Mouse (Mus musculus) CH12F3 (cell line): ENCODE measurements at regions not wholly inside any gene's neighbourhood (a gene's known extent, or its start where the extent isn't known, plus 50 kb on each side); places are given as distances from the start of the nearest gene placed in this dataset.
"Not testable (repeated sequence)": the region's sequence is repeated elsewhere in the genome, so short reads cannot be mapped to it uniquely, and the experiment has no call there.

Experiments used
- in situ Hi-C: fragments of 300-500 bp; cut with MboI; formaldehyde crosslinking; loops from 2 replicates; pipeline ENCODE4 v1.14.3; 2020; ENCODE audit warnings: low sequenced_read_pairs

GRCm38 (mm10) chr12:56064183-56064582 lies 228.1 kb downstream of the Brms1l start:
- in situ Hi-C loops: loop anchor here (25.0 kb wide), 1 partner anchor 473 kb away; the partner anchor contains the start of gene Nkx2-1

- in situ Hi-C loops: loop anchor here (25.0 kb wide), 1 partner anchor 478 kb away; the partner anchor contains the start of gene Nkx2-1
Measured at GRCm38 (mm10) chr12:56058876-56059275, 222.8 kb downstream of the Brms1l start.

- in situ Hi-C loops: loop anchor here (25.0 kb wide), 1 partner anchor 479 kb away; the partner anchor contains the start of gene Nkx2-1
Measured at GRCm38 (mm10) chr12:56058463-56058862, 222.3 kb downstream of the Brms1l start.

GRCm38 (mm10) chr12:56055382-56055781 lies 219.3 kb downstream of the Brms1l start:
- in situ Hi-C loops: loop anchor here (25.0 kb wide), 1 partner anchor 482 kb away; the partner anchor contains the start of gene Nkx2-1

GRCm38 (mm10) chr12:56046050-56046449 lies 209.9 kb downstream of the Brms1l start:
- in situ Hi-C loops: no loop called here

- in situ Hi-C loops: no loop called here
Measured at GRCm38 (mm10) chr12:56020954-56021514, 184.9 kb downstream of the Brms1l start.

GRCm38 (mm10) chr12:56020547-56020946 lies 184.4 kb downstream of the Brms1l start:
- in situ Hi-C loops: no loop called here

- in situ Hi-C loops: no loop called here
Measured at GRCm38 (mm10) chr12:56009976-56010375, 173.9 kb downstream of the Brms1l start.

- in situ Hi-C loops: no loop called here
Measured at GRCm38 (mm10) chr12:56005846-56006245, 169.7 kb downstream of the Brms1l start.

- in situ Hi-C loops: no loop called here
Measured at GRCm38 (mm10) chr12:56005321-56005720, 169.2 kb downstream of the Brms1l start.

GRCm38 (mm10) chr12:56004479-56004878 lies 168.4 kb downstream of the Brms1l start:
- in situ Hi-C loops: no loop called here

- in situ Hi-C loops: no loop called here
Measured at GRCm38 (mm10) chr12:56003561-56003960, 167.4 kb downstream of the Brms1l start.

- in situ Hi-C loops: no loop called here
Measured at GRCm38 (mm10) chr12:55996585-55997377, 160.7 kb downstream of the Brms1l start.

- in situ Hi-C loops: no loop called here
Measured at GRCm38 (mm10) chr12:55983565-55984351, 147.6 kb downstream of the Brms1l start.

GRCm38 (mm10) chr12:55983128-55983527 lies 147.0 kb downstream of the Brms1l start:
- in situ Hi-C loops: no loop called here

GRCm38 (mm10) chr12:55974262-55974661 lies 138.1 kb downstream of the Brms1l start:
- in situ Hi-C loops: no loop called here

GRCm38 (mm10) chr12:55959319-55959718 lies 123.2 kb downstream of the Brms1l start:
- in situ Hi-C loops: not testable (repeated sequence)

- in situ Hi-C loops: no loop called here
Measured at GRCm38 (mm10) chr12:55940566-55940965, 104.4 kb downstream of the Brms1l start.

- in situ Hi-C loops: no loop called here
Measured at GRCm38 (mm10) chr12:55939281-55940142, 103.4 kb downstream of the Brms1l start.

GRCm38 (mm10) chr12:55934172-55934571 lies 98.0 kb downstream of the Brms1l start:
- in situ Hi-C loops: no loop called here
